In the genomic region with DNA sequence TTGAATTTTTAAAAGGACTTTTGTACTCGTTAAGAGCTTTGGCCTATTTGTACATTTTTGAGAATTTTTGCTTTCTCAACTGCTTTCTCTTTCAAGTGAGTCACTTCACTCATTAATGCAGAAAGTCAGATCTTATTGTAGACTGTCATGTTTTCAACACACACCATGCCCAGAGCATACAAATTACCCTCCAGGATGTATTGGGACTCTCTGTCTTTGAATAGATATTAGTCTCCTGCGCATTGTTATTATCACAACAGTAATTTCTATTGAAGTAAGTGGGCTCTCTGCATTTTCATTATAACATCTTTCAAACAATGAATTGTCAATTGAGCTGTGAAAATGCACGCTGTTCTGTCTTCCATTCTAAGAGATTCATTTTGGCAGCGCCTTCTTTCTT, we compare ENCODE assay signal across 22 mouse cellular contexts.
"Had no signal": no experiment of that assay in that cellular context is flagged by ENCODE, and none has a peak within 500 bp of the region (broad histone marks: within the 10 kb centered on the region; RNA-seq: fewer than 3 reads in every experiment).

No protein-coding gene starts in this region.

- H3K36me3 ChIP-seq: limb, embryonic 12.5 days; limb, embryonic 15.5 days; liver, embryonic 15.5 days; lung, embryonic 15.5 days; midbrain, embryonic 15.5 days; neural tube, embryonic 13.5 days; stomach, embryonic 15.5 days had no signal

- ATAC-seq: midbrain, embryonic 15.5 days had no signal

- DNase-seq: kidney, adult 18-20 months; kidney, adult 9 months; kidney, postnatal 14 days; kidney, postnatal 4 days; left cerebral cortex, postnatal 4 days; lung, adult 18-20 months; lung, postnatal 10 days; lung, postnatal 36 days; retina, postnatal 1 day; right cerebral cortex, postnatal 25 days; spleen, adult 18-20 months; thymus, postnatal 25 days had no signal

- H3K4me3 ChIP-seq: limb, embryonic 12.5 days; limb, embryonic 15.5 days; liver, embryonic 15.5 days; lung, embryonic 15.5 days; megakaryocyte, embryonic 14.5 days; midbrain, embryonic 15.5 days; myocyte; neural tube, embryonic 13.5 days; stomach, embryonic 15.5 days had no signal

- H3K4me1 ChIP-seq: limb, embryonic 12.5 days; limb, embryonic 15.5 days; liver, embryonic 15.5 days; lung, embryonic 15.5 days; megakaryocyte, embryonic 14.5 days; neural tube, embryonic 13.5 days; stomach, embryonic 15.5 days had no signal

- H3K9ac ChIP-seq: limb, embryonic 12.5 days; limb, embryonic 15.5 days; liver, embryonic 15.5 days; lung, embryonic 15.5 days; midbrain, embryonic 15.5 days; neural tube, embryonic 13.5 days; stomach, embryonic 15.5 days had no signal

- H3K27ac ChIP-seq: limb, embryonic 12.5 days; limb, embryonic 15.5 days; liver, embryonic 15.5 days; lung, embryonic 15.5 days; midbrain, embryonic 15.5 days; neural tube, embryonic 13.5 days; stomach, embryonic 15.5 days had no signal

- H3K4me2 ChIP-seq: limb, embryonic 12.5 days; limb, embryonic 15.5 days; liver, embryonic 11.5 days; liver, embryonic 15.5 days; lung, embryonic 15.5 days; midbrain, embryonic 15.5 days; neural tube, embryonic 13.5 days; stomach, embryonic 15.5 days had no signal

- H3K9me3 ChIP-seq: limb, embryonic 12.5 days; limb, embryonic 15.5 days; liver, embryonic 15.5 days; lung, embryonic 15.5 days; megakaryocyte, embryonic 14.5 days; midbrain, embryonic 15.5 days; neural tube, embryonic 13.5 days; stomach, embryonic 15.5 days had no signal

- H3K27me3 ChIP-seq: limb, embryonic 12.5 days; limb, embryonic 15.5 days; liver, embryonic 15.5 days; lung, embryonic 15.5 days; megakaryocyte, embryonic 14.5 days; midbrain, embryonic 15.5 days; neural tube, embryonic 13.5 days; stomach, embryonic 15.5 days had no signal
